Mouse (Mus musculus) lung, embryonic 16.5 days (tissue): ENCODE results near the gene Fam71e1. TPM values are rescaled to one million over a fixed set of nuclear protein-coding genes. Genes with fewer than 3 reads are reported as not detected.

Source experiments
- ATAC-seq: fragments of 200-750 bp; cut with Nextera tagmentation; 2 replicates; pipeline ENCODE4 v1.8.0; 2017; ENCODE audit warnings: low read depth, mild to moderate bottlenecking, moderate library complexity
- H3K27ac ChIP-seq: fragments of 300-500 bp; sonication (generic); 2 replicates; pipeline ENCODE4 v1.5.1; 2014; ENCODE audit warnings: mild to moderate bottlenecking, control low read depth, low read length
- H3K27me3 ChIP-seq: fragments of 300-500 bp; sonication (generic); 2 replicates; pipeline ENCODE4 v1.6.1; 2014; ENCODE audit warnings: low read depth, low read length, mixed read lengths; ENCODE audit not compliant: control insufficient read depth, insufficient read depth
- H3K36me3 ChIP-seq: fragments of 300-500 bp; sonication (generic); 2 replicates; pipeline ENCODE4 v1.6.1; 2014; ENCODE audit warnings: low read length; ENCODE audit not compliant: control insufficient read depth, insufficient read depth
- H3K4me1 ChIP-seq: fragments of 300-500 bp; sonication (generic); replicated peaks from 2 replicates; pipeline ENCODE4 v1.6.1; 2014; ENCODE audit warnings: low read length, mixed read lengths; ENCODE audit not compliant: control insufficient read depth, insufficient read depth
- H3K4me2 ChIP-seq: fragments of 300-500 bp; sonication (generic); 2 replicates; pipeline ENCODE4 v1.6.1; 2014; ENCODE audit warnings: low read depth, low read length, control low read depth
- H3K4me3 ChIP-seq: fragments of 300-500 bp; sonication (generic); 2 replicates; pipeline ENCODE4 v1.5.1; 2014; ENCODE audit warnings: mild to moderate bottlenecking, low read length, control low read depth
- H3K9ac ChIP-seq: fragments of 300-500 bp; sonication (generic); 2 replicates; pipeline ENCODE4 v1.6.1; 2014; ENCODE audit warnings: low read length, control low read depth
- H3K9me3 ChIP-seq: fragments of 300-500 bp; sonication (generic); 2 replicates; pipeline ENCODE4 v1.6.1; 2016; ENCODE audit warnings: low read length; ENCODE audit not compliant: control insufficient read depth
- WGBS: fragments of 180-500 bp; shearing (Covaris S2); extraction: QIAGEN DNeasy Blood & Tissue Kit; methylation state at CpG from one replicate; pipeline ENCODE4 v1.1.7; 2014; 5-methylcytosine and 5-hydroxymethylcytosine counted together
- polyA plus RNA-seq: library from polyadenylated mRNA; unstranded; fragments of >200 nt; fragmentation: Nextera tagmentation; extraction: Ambion mirVana; gene quantifications from 2 replicates; pipeline ENCODE4 v1.2.1, GENCODE M21; 2015

Gene Fam71e1
- polyA plus RNA-seq, 1 experiment from 2014 or later: 9.5 TPM

DNA sequence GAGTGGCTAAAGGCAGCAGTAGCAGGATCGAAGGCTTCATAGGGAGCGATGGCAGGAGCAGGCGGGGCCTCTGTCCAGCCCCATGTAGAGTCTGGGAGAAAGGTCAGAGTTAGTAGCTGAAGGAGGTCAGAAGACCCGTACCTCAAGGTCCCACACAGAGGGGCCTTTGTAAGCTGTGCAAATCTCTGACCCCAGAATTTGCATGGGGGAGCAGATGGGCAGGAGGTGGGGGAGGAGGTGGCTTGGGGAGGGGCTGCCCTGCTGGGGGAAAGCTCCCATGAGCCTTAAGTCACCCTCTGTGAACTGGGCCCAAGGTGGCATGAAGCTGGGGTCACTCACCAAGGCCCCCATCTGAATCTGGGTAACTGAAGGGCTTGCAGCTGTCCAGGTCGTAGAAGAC is 33.1 kb downstream of the Fam71e1 start:
- H3K4me3 ChIP-seq: no peak overlapping the region
- WGBS: 49% methylated on average over 5 of the region's 5 CpGs
- peaks cover 6% of the 10 kb centered on the region; the same call in 1 of the 2 replicates for H3K27me3 ChIP-seq
- ATAC-seq: no peak
- H3K9ac ChIP-seq: no peak overlapping the region
- no peaks in the 10 kb centered on the region for H3K9me3 ChIP-seq
- no peak overlapping the region for H3K27ac ChIP-seq
- peaks cover 4% of the 10 kb centered on the region for H3K36me3 ChIP-seq
- peaks cover 16% of the 10 kb centered on the region; the same call in 1 of the 2 replicates for H3K4me1 ChIP-seq
- H3K4me2 ChIP-seq: no peak overlapping the region

DNA sequence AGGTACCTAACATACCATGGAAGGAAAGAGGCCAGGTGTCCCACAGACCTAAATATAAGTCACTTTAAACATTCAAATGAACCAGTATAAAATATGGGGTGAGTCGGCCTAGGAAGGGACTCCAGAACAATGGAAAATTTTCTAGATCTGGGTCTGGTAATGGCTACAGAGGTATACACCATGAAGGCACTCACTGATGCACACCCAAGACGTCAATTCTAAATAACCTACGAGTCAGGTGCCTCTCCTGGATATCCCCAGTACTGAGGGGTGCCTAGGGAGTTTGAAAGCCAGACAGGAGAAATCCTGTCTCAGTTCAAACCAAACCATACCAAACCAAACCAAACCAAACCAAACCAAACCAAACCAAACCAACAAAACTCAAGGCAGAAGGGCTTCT is 34.1 kb downstream of the Fam71e1 start:
- H3K4me2 ChIP-seq: no peak overlapping the region
- no peaks in the 10 kb centered on the region for H3K9me3 ChIP-seq
- H3K27ac ChIP-seq: no peak overlapping the region
- no peak overlapping the region for H3K4me3 ChIP-seq
- WGBS: 70% methylated on average over 3 of the region's 3 CpGs
- H3K36me3 ChIP-seq: peaks cover 12% of the 10 kb centered on the region
- H3K9ac ChIP-seq: no peak overlapping the region
- H3K4me1 ChIP-seq: peaks cover 8% of the 10 kb centered on the region; the same call in 1 of the 2 replicates
- peaks cover 3% of the 10 kb centered on the region; the same call in 1 of the 2 replicates for H3K27me3 ChIP-seq
- no peak for ATAC-seq

DNA sequence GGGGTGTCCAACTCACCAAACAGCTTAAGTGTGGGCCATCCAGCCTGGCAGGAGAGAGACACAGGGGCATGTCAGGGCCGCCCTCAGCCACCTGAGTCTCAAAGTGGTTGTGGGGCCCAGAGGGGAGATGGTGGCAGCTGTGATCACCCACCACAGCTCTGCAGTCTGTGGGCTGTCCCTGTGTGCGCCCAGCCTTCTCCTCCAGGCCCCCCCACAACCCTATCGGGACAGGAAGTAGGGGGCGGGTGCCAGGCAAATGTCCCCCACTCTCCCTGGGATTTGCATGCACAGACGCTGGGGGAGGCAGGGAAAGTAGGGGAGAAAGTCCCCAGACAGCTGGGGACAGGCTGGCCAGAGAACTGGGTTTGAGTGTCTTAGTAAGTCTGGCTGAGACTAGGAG is 34.8 kb downstream of the Fam71e1 start:
- no peak overlapping the region for H3K4me3 ChIP-seq

DNA sequence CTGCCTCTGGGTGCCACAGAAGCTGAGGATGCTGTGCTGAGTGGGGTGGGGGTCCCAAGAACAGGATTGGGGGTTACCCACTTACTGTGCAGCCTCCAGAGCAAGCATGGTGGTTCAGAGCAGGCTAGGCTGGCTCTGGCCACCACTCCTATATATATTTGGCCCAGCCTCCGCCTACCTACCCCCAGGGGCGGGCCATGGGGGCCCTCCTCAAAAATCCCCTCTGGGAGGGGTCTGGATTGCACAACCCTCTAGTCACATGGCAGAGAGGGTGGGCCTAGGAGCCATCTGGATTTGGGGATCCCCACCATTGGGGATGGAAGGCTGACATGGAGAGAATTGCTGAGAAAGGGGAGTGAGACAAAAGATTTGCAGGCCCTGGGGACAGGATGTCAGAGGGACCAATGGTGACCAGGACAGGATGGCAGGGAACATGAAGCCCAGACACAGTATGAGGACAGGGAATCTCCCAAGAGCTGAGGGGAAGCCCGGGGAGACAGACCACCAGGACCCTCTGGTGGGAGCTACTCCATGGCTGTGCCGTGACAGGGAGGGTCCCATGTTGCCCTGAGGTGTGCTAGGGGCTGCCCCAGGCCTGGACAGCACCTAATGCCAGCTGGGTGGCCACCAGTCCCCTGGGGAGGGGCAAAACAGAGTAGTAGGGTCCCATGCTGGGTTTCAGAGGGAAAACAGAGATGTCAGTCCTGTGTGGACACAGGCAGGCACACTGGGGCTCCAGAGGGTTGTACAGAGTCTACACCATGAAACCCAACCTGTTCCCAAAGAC is 35.8 kb downstream of the Fam71e1 start, which contains the start of gene Spib:
TSS of gene Spib (minus strand) at position 126 of the 787 bp plus-strand sequence.
- Histone ChIP-seq H3K27me3 (peaks cover 3% of the 10 kb centered on the region; the same call in 1 of the 2 replicates), H3K36me3 (peaks cover 23% of the 10 kb centered on the region), H3K4me3 (no peak within 1 kb of the TSS), H3K4me1 (peaks cover 5% of the 10 kb centered on the region; the same call in 1 of the 2 replicates), H3K4me2 (no peak within 1 kb of the TSS), H3K9ac (no peak within 1 kb of the TSS), H3K9me3 (no peaks in the 10 kb centered on the region), H3K27ac (no peak within 1 kb of the TSS)
- 73% methylated on average over 4 of the region's 4 CpGs for WGBS
- ATAC-seq: no peak

More for the DNA sequence above, 34.8 kb downstream of the Fam71e1 start:
- H3K4me2 ChIP-seq: no peak overlapping the region
- WGBS: 19% methylated on average over 5 of the region's 5 CpGs
- H3K4me1 ChIP-seq: peaks cover 5% of the 10 kb centered on the region; the same call in 1 of the 2 replicates
- peaks cover 3% of the 10 kb centered on the region; the same call in 1 of the 2 replicates for H3K27me3 ChIP-seq
- ATAC-seq: no peak
- peaks cover 15% of the 10 kb centered on the region for H3K36me3 ChIP-seq
- no peak overlapping the region for H3K9ac ChIP-seq
- H3K27ac ChIP-seq: no peak overlapping the region
- H3K9me3 ChIP-seq: no peaks in the 10 kb centered on the region

DNA sequence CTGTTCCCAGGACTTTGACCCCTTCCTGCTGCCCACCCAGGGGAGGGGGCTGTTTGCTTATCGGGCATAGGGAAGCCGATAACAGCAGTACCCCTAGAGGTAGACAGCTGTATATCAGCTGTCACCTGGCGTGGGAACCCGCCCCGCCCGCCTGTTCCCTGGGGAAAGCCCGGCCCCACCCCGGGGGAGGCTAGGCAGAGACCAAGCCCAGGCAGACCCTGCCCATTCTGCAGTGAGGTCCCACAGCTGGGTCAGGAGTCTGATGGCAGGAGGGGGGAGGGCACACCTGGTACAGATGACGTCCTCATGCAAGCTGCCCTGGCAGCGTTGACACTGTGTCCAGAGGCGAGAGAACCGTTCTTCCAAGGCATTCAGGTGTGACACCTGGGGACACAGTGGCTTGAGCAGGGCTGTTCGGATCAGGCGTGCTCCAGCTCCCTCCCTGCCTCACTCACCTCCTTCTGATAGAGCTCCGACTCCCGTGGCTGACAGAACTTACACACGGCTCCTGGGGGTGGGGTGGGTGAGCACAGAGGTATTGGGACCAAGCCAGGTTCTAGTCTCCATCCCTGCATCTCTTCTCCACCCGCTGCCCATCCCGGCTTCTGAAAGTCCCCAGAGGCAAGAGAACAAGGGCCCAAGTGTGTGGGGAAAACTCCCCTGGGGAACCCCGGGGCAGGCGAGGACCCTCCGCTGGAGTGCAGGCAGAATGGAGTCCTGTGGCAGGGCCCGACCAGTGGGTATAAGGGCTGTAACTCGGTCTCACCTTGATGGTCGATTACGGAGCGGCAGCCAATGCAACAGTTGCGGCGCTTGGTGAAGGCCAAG is 36.8 kb downstream of the Fam71e1 start:
- no peak overlapping the region for H3K4me2 ChIP-seq
- peaks cover 3% of the 10 kb centered on the region; the same call in 1 of the 2 replicates for H3K27me3 ChIP-seq
- H3K27ac ChIP-seq: no peak overlapping the region
- H3K9me3 ChIP-seq: no peaks in the 10 kb centered on the region
- no peaks in the 10 kb centered on the region for H3K4me1 ChIP-seq
- 81% methylated on average over 29 of the region's 29 CpGs for WGBS
- H3K36me3 ChIP-seq: peaks cover 31% of the 10 kb centered on the region
- no peak for ATAC-seq
- no peak overlapping the region for H3K9ac ChIP-seq
- no peak overlapping the region for H3K4me3 ChIP-seq

DNA sequence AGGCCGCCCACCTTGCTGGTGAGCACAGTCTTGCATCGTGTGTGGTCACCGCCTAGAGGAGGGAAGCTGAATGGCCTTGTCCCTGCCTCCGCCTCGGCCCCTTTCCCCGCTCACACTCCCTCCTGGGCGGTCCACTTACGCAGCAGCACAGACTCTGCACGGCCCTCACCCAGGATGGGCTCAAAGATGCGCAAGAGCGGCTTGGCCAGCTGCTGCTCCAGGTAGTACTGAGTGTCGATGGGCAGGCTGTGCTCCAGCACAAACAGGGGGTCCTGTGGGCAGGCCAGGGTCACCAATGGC is 37.3 kb downstream of the Fam71e1 start:
- H3K4me1 ChIP-seq: no peaks in the 10 kb centered on the region
- peaks cover 36% of the 10 kb centered on the region for H3K36me3 ChIP-seq
- H3K4me2 ChIP-seq: no peak overlapping the region
- H3K9me3 ChIP-seq: no peaks in the 10 kb centered on the region
- H3K27ac ChIP-seq: no peak overlapping the region
- 78% methylated on average over 12 of the region's 12 CpGs for WGBS
- ATAC-seq: no peak
- H3K9ac ChIP-seq: no peak overlapping the region
- peaks cover under 1% of the 10 kb centered on the region; the same call in 1 of the 2 replicates for H3K27me3 ChIP-seq
- no peak overlapping the region for H3K4me3 ChIP-seq

DNA sequence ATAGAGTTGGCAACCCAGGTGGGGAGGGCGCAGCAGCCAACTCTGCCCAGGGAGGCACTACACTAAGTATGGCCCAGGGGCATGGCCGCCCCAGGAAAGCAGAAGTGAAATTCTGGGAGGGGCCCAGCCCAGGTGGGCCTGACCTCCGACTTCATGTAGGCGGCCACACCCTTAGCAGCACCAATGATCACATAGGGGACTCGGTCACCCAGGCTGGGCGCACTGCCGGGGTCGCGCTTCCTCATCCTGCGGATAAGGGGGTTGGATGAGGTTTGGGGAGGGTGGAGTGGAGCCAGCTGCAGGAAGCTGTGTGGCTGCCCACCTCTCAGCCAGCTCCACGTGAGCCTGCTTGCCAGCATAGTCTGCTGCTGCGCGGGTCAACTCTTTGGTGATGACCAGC is 37.9 kb downstream of the Fam71e1 start:
- no peak overlapping the region for H3K4me3 ChIP-seq
- H3K27ac ChIP-seq: no peak overlapping the region
- H3K9me3 ChIP-seq: no peaks in the 10 kb centered on the region
- H3K4me2 ChIP-seq: no peak overlapping the region
- H3K4me1 ChIP-seq: no peaks in the 10 kb centered on the region
- H3K9ac ChIP-seq: no peak overlapping the region
- no peak for ATAC-seq
- no peaks in the 10 kb centered on the region for H3K27me3 ChIP-seq
- WGBS: 86% methylated on average over 13 of the region's 13 CpGs
- H3K36me3 ChIP-seq: peaks cover 40% of the 10 kb centered on the region

DNA sequence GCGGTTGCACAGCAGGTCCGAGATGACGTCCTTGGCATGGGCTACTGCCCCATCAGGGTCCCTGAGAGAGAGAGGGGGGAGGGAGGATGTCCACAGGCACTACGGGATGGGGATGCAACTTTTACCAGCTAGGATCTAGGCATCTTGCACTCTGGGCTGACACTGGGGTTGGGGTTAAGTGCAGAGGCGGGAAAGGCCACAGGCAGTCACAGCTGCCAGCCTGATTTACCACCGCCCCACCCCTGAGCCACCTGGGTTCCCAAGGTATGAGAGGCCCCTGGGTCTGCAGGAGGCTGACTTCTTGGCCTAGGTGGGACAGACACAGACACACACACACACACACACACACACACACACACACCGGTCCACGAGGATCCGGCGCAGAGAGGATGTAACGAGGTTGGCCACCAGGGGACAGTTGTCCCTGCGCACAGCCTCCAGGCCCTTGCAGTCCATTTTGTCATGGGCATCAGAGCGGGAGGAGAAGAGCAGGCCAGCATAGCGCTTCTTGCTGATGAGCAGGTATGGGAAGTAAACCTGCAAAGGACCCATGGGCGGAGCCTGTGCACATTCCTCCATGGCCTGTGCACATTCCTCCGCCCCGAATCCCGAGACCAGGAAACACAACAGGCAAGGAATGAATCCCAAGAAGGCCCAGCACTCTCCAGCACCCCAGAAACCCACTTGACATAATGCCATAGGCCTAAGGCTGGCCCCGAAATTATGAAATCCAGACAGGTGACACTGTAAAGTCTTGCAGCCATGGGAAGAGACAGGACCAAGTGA is 38.5 kb downstream of the Fam71e1 start:
- WGBS: 82% methylated on average over 19 of the region's 19 CpGs

More for the DNA sequence above, 38.5 kb downstream of the Fam71e1 start:
- Histone ChIP-seq H3K9ac (no peak overlapping the region), H3K27ac (no peak overlapping the region), H3K9me3 (no peaks in the 10 kb centered on the region), H3K27me3 (no peaks in the 10 kb centered on the region), H3K4me3 (no peak overlapping the region), H3K4me1 (no peaks in the 10 kb centered on the region), H3K4me2 (no peak overlapping the region), H3K36me3 (peaks cover 45% of the 10 kb centered on the region)
- ATAC-seq: no peak
